Mouse (Mus musculus) splenic B cell, adult 2 months (primary cell): ENCODE measurements around the gene Pitpna.

ENCODE experiments used
- DNase-seq: peaks from one replicate; pipeline ENCODE4 v3.0.0-alpha.2; 2011; ENCODE audit warnings: low read depth, low spot score
- H3K27me3 ChIP-seq: 2 replicates; pipeline ENCODE4 v1.6.1; 2012; ENCODE audit warnings: mild to moderate bottlenecking, low read length, moderate library complexity, mixed read lengths; ENCODE audit not compliant: control insufficient read depth, poor library complexity, insufficient read depth, severe bottlenecking
- H3K36me3 ChIP-seq: 2 replicates; pipeline ENCODE4 v1.6.1; 2012; ENCODE audit warnings: mild to moderate bottlenecking, low read length, moderate library complexity, mixed read lengths; ENCODE audit not compliant: control insufficient read depth, poor library complexity, insufficient read depth, severe bottlenecking

Gene Pitpna

GRCm38 (mm10) chr11:75622588-75623329 lies 34.9 kb downstream of the Pitpna start:
- peak; percentile 52 for DNase-seq
- Histone ChIP-seq H3K36me3 (peaks cover 12% of the 10 kb centered on the region), H3K27me3 (no peaks in the 10 kb centered on the region)

GRCm38 (mm10) chr11:75624102-75624554 lies 36.2 kb downstream of the Pitpna start:
- no peaks in the 10 kb centered on the region; the same call in 1 of the 2 replicates for H3K27me3 ChIP-seq
- peaks cover 11% of the 10 kb centered on the region for H3K36me3 ChIP-seq
- DNase-seq = no peak

GRCm38 (mm10) chr11:75625820-75626219 lies 37.9 kb downstream of the Pitpna start:
- peaks cover 8% of the 10 kb centered on the region for H3K36me3 ChIP-seq
- no peak for DNase-seq
- H3K27me3 ChIP-seq = no peaks in the 10 kb centered on the region; the same call in 1 of the 2 replicates

- Histone ChIP-seq H3K36me3 (peaks cover 11% of the 10 kb centered on the region), H3K27me3 (no peaks in the 10 kb centered on the region; the same call in 1 of the 2 replicates)
- DNase-seq = no peak
Measured at GRCm38 (mm10) chr11:75630098-75630497, 42.2 kb downstream of the Pitpna start.

- peak; percentile 97 for DNase-seq
- Histone ChIP-seq H3K36me3 (peaks cover 10% of the 10 kb centered on the region), H3K27me3 (no peaks in the 10 kb centered on the region; the same call in 1 of the 2 replicates)
Measured at GRCm38 (mm10) chr11:75630645-75631229, 42.8 kb downstream of the Pitpna start, which contains the start of gene Inpp5k. TSS of gene Inpp5k (plus strand) at chr11:75630988.

GRCm38 (mm10) chr11:75631561-75632225 lies 43.8 kb downstream of the Pitpna start:
- H3K27me3 ChIP-seq = no peaks in the 10 kb centered on the region; the same call in 1 of the 2 replicates
- peaks cover 5% of the 10 kb centered on the region for H3K36me3 ChIP-seq
- peak; percentile 61 for DNase-seq

- no peaks in the 10 kb centered on the region; the same call in 1 of the 2 replicates for H3K27me3 ChIP-seq
- no peak for DNase-seq
- H3K36me3 ChIP-seq = peaks cover 5% of the 10 kb centered on the region
Measured at GRCm38 (mm10) chr11:75632921-75633320, 45.0 kb downstream of the Pitpna start.

- DNase-seq = no peak
- Histone ChIP-seq H3K36me3 (peaks cover 5% of the 10 kb centered on the region), H3K27me3 (no peaks in the 10 kb centered on the region)
Measured at GRCm38 (mm10) chr11:75634801-75635200, 46.9 kb downstream of the Pitpna start.

GRCm38 (mm10) chr11:75635315-75635714 lies 47.4 kb downstream of the Pitpna start:
- H3K27me3 ChIP-seq = no peaks in the 10 kb centered on the region
- H3K36me3 ChIP-seq = peaks cover 5% of the 10 kb centered on the region
- DNase-seq = no peak

GRCm38 (mm10) chr11:75643323-75643722 lies 55.4 kb downstream of the Pitpna start:
- H3K27me3 ChIP-seq = no peaks in the 10 kb centered on the region
- peaks cover 3% of the 10 kb centered on the region for H3K36me3 ChIP-seq
- no peak for DNase-seq

GRCm38 (mm10) chr11:75644684-75645083 lies 56.8 kb downstream of the Pitpna start:
- DNase-seq = peak; percentile 69
- H3K27me3 ChIP-seq = no peaks in the 10 kb centered on the region
- peaks cover 3% of the 10 kb centered on the region for H3K36me3 ChIP-seq

GRCm38 (mm10) chr11:75647681-75648211 lies 59.8 kb downstream of the Pitpna start:
- no peaks in the 10 kb centered on the region for H3K27me3 ChIP-seq
- no peak for DNase-seq
- peaks cover 3% of the 10 kb centered on the region; the same call in 1 of the 2 replicates for H3K36me3 ChIP-seq

- DNase-seq = no peak
- peaks cover 3% of the 10 kb centered on the region; the same call in 1 of the 2 replicates for H3K36me3 ChIP-seq
- H3K27me3 ChIP-seq = no peaks in the 10 kb centered on the region
Measured at GRCm38 (mm10) chr11:75649155-75649561, 61.3 kb downstream of the Pitpna start.

- no peak for DNase-seq
- peaks cover 3% of the 10 kb centered on the region; the same call in 1 of the 2 replicates for H3K36me3 ChIP-seq
- H3K27me3 ChIP-seq = no peaks in the 10 kb centered on the region
Measured at GRCm38 (mm10) chr11:75650311-75650710, 62.4 kb downstream of the Pitpna start, which contains the start of gene Myo1c. TSS of gene Myo1c (plus strand) at chr11:75650504.
